Mouse (Mus musculus): ENCODE data around the gene Ifnar1.
"Not testable (repeated sequence)": the region's sequence is repeated elsewhere in the genome, so short reads cannot be mapped to it uniquely, and the experiment has no call there.

Ifnar1 gene

DNA sequence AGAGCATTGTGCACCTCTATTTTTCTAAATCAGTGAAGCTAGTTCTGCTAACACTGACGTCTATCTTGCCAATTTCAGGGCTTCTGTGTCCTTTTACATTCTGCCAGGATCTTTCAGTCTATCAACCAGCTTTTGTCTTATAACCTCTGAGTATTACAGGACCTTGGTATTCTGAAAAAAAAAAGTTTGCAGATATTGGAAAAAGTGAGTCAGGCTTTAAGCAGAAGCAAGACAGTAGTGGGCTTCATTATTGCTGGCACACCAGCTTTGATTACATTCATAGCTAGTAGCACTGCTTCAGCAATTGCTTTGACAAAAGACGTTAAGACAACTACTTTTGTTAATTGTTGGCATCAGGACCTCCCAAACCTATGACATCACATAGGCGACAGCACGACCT, 45.8 kb downstream of the Ifnar1 start:
- in situ Hi-C loops (cut with MboI; ENCODE audit: low pct_unique_long_range_greater_than_20kb in 1 of 2, low sequenced_read_pairs in 2 of 2, unreplicated experiment in 1 of 2), result not testable (repeated sequence)

DNA sequence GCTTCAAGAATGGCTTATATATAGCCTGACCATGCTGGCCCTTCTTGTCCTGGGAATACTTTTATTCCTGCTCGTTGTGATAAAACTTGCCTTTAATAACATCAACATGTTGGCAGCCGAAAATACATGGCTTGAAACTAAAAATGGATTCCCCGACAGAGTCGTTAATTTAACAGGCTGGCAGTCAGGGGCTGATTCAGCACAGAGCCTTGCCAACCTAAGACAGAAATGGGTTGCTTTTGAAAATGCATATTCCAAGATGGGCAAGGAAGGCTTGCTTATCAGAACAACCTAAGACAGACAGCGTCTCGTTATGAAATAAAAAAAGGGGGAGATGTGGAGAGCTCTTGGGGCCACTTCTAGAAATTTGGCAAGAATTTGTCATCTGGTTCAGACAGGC, 46.8 kb downstream of the Ifnar1 start:
- in situ Hi-C loops (cut with MboI; ENCODE audit: low pct_unique_long_range_greater_than_20kb in 1 of 2, low sequenced_read_pairs in 2 of 2, unreplicated experiment in 1 of 2), result no loop called here

DNA sequence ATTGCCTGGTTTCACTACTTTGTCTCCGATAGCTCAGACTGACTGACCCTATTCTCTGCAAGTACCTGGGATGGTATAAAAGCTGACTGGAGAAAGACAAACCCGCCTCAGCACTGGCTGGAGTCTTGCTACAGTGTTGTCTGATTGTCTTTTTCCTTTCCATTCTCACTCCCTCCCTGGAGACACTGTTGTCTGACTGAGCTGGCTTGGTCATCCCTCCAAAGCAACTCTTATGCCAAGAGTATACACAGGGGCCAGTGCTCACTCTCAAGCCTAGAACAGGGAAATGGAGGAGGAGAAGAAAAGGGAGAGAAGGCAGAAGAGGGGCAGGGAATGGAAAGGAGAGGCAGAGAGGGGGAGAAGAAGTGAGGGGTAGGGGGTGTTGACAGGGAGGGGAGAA, 47.4 kb downstream of the Ifnar1 start:
- in situ Hi-C loops (cut with MboI; ENCODE audit: low pct_unique_long_range_greater_than_20kb in 1 of 2, low sequenced_read_pairs in 2 of 2, unreplicated experiment in 1 of 2), result no loop called here

DNA sequence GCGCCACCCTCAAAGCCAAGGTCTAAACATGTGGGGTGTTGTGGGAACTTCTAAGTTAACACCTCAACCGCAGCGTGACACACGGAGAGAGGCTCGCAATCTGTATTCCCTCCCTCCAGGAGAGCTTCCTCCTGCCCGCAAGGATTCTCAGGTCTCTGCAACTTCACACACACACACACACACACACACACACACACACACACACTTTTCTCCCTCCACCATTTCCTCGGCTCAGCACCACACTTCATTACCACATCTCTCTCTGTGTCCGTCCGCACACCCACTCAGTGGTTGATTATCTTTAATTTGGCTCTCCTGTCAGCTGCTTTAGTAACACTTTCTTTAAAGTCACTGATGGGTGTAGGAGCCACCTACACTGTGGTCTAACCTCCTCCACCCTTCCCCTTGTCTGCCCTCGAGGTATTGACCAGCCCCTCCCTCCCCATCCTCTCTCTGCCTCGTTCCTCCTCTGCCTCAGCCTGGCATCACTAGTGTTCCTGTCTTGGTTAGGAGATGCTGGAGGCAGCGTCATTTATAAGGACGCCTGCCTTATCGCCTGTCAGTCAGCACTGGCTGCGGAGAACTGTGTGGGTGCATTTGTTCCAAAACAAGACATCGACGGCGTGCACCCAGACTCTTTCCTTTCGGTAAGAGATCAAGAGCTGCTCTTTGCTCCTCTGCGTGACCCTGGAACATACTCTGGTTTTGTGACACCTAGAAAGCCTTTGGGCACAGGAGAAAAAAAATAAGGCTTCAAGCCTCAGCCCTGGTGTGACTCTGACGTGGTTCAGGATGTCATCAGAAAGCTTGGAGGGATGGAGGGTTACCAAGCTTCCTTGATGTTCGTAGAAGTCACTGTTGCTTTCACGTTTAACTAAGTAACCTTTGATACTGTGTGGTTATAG, 48.3 kb downstream of the Ifnar1 start:
- in situ Hi-C loops (cut with MboI; ENCODE audit: low pct_unique_long_range_greater_than_20kb in 1 of 2, low sequenced_read_pairs in 2 of 2, unreplicated experiment in 1 of 2), result no loop called here

DNA sequence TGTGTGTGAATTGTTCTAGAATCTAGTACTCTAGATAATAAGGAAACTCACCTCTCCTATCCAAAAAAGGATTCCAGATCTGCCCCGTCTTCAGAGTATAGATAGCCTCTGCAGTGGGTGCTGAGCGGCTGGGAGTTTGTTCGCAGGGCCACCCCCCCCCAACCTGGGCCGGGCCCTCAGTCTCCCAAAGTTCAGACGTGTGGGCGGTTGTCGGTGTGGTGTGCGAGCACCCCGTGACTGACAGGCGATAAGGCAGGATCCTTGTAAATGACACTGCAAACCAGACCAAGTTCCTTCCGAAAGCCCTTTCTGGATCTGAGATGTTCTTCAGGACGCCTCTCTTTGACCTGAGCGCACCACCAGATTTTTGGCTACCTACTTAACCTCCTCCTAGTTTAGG, 49.4 kb downstream of the Ifnar1 start:
- in situ Hi-C loops (cut with MboI; ENCODE audit: low pct_unique_long_range_greater_than_20kb in 1 of 2, low sequenced_read_pairs in 2 of 2, unreplicated experiment in 1 of 2), result no loop called here

DNA sequence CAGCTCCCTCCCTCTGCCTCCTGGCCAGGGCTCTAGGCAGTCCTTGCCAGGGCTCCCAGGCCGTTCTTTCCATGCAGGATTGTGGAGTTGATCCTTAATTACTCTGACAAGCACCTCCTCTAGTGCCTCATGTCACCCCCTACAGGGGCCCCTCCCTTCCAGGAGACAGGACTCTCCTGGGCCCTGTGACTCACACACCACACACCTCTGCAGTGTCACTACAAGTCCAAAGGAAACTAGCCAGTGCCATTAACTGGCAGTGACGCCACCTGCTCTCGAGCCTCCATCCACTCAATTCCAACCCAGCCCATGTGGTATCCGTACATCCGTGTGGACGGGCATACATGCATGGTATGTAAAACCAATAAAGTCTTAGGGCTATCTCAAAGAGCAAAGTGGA, 49.9 kb downstream of the Ifnar1 start:
- in situ Hi-C loops (cut with MboI; ENCODE audit: low pct_unique_long_range_greater_than_20kb in 1 of 2, low sequenced_read_pairs in 2 of 2, unreplicated experiment in 1 of 2), result no loop called here

DNA sequence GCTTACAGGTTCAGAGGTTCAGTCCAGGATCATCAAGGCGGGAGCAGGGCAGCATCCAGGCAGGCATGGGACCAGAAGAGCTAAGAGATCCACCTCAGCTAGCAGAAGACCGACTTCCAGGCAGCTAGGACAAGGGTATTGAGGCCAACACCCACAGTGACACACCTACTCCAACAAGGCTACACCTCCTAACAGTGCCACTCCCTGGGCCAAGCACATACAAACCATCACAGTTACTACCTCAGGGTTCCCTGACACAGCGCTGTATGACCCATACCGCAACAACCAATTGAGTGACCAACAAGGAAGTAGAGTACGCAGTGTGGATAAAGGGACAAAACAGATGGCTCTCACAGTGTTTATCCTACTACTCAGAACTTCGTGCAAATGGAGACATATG, 51.3 kb downstream of the Ifnar1 start:
- in situ Hi-C loops (cut with MboI; ENCODE audit: low pct_unique_long_range_greater_than_20kb in 1 of 2, low sequenced_read_pairs in 2 of 2, unreplicated experiment in 1 of 2), result no loop called here

DNA sequence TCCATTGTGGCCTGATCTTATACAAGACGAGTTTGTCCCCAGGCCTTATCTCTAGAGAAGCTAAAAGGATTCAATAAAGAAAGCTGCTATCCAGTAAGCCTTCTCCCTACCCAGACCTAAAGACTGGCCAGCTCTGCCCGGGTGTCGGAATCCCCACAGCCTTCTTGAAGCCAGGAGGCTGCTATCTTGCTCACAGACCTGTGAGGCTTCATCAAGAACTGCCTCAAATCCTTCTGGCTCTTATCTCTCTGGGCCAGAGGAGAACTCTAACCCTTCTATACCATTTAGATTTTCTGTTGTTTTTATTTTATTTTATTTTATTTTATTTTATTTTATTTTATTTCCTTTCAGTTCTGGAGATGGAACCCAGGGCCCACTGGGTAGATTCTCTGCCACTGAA, 52.0 kb downstream of the Ifnar1 start:
- in situ Hi-C loops (cut with MboI; ENCODE audit: low pct_unique_long_range_greater_than_20kb in 1 of 2, low sequenced_read_pairs in 2 of 2, unreplicated experiment in 1 of 2), result no loop called here

DNA sequence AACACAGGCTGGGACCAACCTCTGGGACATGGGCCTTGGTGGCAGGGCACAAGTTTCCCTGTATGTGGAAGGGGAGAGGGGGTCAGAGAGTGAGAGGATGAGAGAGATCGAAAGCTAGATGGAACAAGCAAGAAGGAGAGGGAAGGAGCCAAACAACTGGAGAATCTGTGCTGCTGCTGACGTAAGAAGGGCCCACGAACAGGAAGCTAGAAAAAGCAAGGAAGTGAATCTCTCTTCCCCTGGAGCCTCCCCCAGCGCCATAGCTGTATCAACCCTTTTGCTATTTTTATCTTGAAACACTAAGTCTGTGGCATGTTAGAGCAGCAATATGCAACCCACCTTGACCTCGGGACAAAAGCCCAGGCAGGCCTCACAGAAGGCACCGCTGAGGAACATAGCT, 53.0 kb downstream of the Ifnar1 start:
- in situ Hi-C loops (cut with MboI; ENCODE audit: low pct_unique_long_range_greater_than_20kb in 1 of 2, low sequenced_read_pairs in 2 of 2, unreplicated experiment in 1 of 2), result no loop called here

DNA sequence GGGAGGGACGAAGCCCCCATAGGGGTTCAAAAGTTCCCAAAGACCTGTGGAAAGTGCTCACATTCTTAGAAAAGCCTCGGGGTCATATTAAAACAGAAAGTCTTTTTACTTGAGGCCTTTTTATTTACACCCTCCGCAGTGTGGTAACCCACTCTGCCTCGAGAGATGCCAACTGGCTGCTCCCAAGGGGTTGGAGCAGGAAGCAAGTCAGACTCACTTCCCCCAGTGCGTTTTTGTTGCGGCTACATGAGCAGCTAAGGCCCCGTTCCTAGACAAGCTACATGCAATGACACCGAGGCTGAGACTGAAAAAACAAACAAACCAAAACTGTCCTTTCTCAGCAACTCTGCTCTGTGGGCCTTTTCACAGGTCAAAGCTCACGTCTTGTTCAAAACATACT, 53.5 kb downstream of the Ifnar1 start:
- in situ Hi-C loops (cut with MboI; ENCODE audit: low pct_unique_long_range_greater_than_20kb in 1 of 2, low sequenced_read_pairs in 2 of 2, unreplicated experiment in 1 of 2), result no loop called here

DNA sequence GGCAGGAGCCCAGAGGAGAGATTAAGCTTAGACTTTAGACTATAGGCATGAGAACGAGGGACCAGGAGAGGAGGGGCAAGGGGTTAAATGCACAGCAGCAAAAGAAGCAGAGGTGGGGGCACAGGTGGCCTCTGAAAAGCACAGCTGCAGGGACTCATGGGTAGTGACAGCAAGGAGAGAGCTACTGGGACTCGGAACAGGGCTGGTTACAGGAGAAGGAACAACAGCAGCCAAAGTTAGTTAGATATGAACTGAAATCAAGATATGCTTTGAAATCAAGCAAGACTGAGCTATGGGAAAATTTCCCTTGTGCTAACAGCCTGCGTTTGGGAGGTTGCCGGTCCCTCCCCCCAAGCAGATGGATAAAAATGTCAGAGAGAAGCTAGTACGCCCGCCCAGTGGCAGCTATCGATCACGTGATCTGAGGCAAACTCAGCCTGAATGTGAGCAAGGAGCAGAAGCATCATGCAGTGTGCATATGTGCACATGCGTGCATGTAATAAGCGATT, 56.6 kb downstream of the Ifnar1 start:
- in situ Hi-C loops (cut with MboI; ENCODE audit: low pct_unique_long_range_greater_than_20kb in 1 of 2, low sequenced_read_pairs in 2 of 2, unreplicated experiment in 1 of 2), result no loop called here

DNA sequence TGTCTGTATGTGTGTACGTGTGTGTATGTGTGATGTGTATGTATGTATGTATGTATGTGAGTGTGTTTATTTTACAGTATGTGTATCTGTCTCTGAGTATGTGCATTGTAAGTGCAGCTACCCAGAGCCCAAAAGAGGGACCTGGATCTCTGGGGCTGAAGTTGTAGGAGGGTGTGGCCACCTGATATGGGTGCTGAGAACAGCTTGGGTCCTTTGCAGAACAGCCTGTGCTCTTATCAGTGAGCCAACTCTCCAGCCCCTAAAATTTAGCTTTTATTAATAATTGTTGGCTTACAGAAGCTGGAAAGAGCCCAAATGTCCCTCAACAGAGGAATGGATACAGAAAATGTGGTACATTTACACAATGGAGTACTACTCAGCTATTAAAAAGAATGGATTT, 58.6 kb downstream of the Ifnar1 start:
- in situ Hi-C loops (cut with MboI; ENCODE audit: low pct_unique_long_range_greater_than_20kb in 1 of 2, low sequenced_read_pairs in 2 of 2, unreplicated experiment in 1 of 2), result no loop called here

DNA sequence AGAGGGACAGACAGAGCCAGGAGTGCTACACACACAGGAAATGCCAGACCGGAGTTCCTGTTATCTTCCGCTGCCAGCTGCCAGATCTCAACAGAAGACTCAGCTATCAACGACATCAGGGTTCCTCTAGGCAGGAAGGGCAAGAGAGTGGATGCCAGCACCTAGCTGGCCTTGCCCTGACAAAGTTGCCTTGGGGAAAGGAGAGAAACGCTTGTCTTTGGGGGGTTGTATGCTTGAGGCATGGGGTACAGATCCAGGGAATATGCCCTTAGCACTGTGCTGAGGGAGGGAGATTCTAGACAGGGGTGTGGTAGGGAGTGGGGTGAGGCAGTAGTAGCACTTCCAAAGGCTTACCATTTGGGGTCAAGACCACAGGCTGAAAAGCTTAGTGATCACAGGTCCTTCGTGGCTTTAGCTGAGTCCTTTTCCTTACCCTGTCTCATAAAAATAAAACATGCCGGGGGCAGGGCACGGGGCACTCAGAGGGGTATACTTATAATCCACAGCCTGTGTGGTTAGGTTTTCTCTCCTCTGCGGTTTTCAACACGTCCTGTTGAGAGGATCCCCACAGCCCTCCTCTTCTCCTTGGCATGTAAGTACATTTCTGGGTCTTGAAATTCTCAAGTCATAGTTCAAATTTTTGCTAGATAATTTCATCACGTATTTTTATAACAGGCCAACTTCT, 60.7 kb downstream of the Ifnar1 start:
- in situ Hi-C loops (cut with MboI; ENCODE audit: low pct_unique_long_range_greater_than_20kb in 1 of 2, low sequenced_read_pairs in 2 of 2, unreplicated experiment in 1 of 2), result no loop called here

DNA sequence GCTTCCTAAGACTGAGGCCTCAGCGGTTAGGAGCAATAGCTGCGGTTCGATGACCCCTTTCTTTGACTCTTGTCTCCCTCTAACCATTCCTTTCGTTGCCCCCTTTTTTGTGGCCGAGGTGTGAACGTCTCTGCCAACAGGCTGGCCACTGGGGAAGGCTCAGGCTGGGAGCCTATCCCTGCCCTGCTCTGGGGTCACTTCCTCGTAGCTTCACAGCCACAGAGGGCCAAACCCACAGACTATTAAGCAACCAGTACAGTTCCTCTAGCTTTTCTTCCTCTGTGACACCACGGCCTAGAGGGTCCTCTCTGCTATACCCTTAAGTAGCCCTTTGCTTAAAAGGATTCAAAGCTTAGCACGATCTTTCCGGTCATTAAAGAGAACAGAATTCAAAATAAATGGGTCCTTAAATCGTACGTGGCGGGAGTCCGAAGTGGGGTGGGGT, 61.4 kb downstream of the Ifnar1 start:
- in situ Hi-C loops (cut with MboI; ENCODE audit: low pct_unique_long_range_greater_than_20kb in 1 of 2, low sequenced_read_pairs in 2 of 2, unreplicated experiment in 1 of 2), result no loop called here

DNA sequence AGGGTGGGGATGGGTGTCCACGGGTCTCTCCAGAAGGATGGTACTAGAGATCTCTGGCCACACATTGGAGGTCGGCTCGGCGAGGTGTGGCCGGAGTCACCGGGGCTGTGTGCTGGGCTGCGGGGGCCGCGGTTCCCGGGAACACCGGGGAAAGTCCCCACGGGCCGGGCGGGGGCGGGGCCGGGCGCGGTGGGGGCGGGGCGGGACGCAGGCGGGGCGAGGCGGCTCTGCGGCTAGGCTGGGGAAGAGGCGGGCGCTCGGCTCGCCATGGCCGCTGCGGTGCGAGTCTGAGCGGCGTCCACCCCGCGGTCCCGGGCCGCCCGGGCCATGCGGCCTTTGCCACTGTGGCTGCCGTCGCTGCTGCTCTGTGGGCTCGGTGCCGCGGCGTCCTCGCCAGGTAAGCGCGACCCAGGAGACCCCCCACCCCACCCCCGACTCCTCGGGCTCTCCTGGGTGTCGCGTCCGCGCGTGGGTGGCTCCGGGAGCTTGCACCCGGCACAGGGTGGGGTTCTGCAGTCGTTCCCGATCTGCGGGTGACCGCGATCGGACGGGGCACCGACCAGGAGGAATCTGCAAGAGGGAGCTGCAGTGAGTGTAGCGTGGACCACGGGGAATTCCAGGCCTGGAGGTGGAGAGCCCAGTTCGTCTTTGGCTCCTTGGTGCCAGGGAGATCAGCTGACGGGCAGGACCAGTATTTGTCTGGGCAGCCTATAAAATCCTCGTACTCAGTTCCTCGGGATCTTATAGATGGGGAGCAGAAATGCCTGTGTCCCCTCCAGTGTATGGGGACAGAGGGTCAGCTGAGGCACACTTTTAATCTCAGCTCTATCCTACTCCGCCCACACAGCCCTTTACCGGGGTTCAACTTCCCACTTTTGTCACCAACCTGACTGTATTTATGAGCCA, 62.1 kb downstream of the Ifnar1 start, which contains the start of gene Ifngr2:
Gene Ifngr2 (plus strand): TSS at position 237 of the 906 bp plus-strand sequence.
- in situ Hi-C loops (cut with MboI; ENCODE audit: low pct_unique_long_range_greater_than_20kb in 1 of 2, low sequenced_read_pairs in 2 of 2, unreplicated experiment in 1 of 2), result no loop called here

DNA sequence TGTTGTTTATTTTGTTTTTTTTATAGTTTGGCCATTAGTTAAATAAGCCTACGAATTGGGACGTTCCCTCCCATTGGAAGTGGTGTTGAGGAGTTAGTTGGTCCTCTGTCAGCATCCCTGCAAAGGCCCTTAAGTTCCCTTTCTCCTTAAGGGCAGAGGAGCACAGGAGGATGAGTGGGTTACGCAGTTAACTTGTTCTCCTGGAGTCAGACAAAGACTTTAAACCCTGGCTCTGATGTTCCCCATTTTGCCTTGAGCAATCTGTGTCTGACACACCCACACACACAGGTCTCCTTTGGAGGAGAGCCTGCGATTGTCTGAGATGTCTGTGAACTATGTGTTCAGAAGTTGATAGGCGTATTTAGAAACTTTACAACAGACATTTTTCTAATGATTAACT, 62.9 kb downstream of the Ifnar1 start:
- in situ Hi-C loops (cut with MboI; ENCODE audit: low pct_unique_long_range_greater_than_20kb in 1 of 2, low sequenced_read_pairs in 2 of 2, unreplicated experiment in 1 of 2), result no loop called here

DNA sequence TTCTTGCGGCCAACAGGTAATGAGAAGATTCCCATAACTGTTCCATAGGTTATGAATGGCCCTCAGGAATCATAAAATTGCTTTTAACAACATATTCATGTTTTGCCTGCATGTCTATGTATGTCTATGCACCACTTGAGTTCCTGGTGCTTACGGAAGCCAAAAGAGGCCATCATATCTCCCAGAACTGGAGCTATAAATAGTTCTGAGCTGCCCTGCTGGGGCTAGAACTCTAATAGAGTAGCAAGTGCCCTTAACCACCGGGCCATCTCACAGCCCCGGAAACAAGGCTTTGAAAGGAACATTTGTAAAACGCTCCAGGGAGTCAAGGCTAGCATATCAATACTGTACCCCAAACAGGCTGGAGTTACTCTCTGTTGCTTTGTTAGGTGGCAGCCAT, 63.5 kb downstream of the Ifnar1 start:
- in situ Hi-C loops (cut with MboI; ENCODE audit: low pct_unique_long_range_greater_than_20kb in 1 of 2, low sequenced_read_pairs in 2 of 2, unreplicated experiment in 1 of 2), result no loop called here

DNA sequence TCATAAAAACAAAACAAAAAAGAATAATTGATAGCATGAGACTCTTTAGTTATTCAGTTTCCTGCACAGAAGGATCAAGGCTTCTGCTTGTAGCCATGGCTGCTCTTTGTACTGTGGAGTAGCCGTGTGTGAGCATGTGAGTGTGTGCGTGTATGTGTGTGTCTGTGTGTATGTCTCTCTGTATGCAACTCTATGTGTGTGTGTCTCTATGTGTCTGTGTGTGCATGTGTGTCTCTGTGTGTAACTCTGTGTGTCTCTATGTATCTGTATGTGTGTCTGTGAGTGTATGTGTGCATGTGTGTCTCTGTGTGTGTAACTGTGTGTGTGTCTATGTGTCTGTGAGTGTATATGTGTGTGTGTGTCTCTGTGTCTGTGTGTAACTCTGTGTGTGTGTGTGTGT, 64.0 kb downstream of the Ifnar1 start:
- in situ Hi-C loops (cut with MboI; ENCODE audit: low pct_unique_long_range_greater_than_20kb in 1 of 2, low sequenced_read_pairs in 2 of 2, unreplicated experiment in 1 of 2), result no loop called here

DNA sequence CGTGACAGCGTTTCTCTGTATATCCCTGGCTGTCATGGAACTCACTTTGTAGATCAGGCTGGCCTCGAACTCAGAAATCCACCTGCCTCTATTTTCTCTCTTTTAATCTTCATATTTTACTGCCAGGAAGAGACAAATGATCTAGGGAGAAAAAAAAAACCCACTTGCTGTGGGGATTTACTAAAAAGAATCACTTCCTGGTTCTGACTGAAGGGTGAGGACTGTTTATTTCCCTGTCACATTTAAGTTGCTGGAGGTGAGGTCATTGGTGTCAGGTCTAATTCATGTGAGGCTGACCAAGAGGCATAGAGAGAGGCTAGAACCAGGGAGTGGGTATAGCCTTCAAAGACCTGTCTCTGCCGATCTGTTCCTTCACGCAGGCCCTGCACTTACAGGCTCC, 64.6 kb downstream of the Ifnar1 start:
- in situ Hi-C loops (cut with MboI; ENCODE audit: low pct_unique_long_range_greater_than_20kb in 1 of 2, low sequenced_read_pairs in 2 of 2, unreplicated experiment in 1 of 2), result no loop called here

Measured in mouse embryonic stem cell (cell line).